Mouse (Mus musculus) ES-CJ7 (cell line): ENCODE measurements around the gene 9930111J21Rik2.
"Not testable (repeated sequence)": the region's sequence is repeated elsewhere in the genome, so short reads cannot be mapped to it uniquely, and the experiment has no call there.

Experiments used
- DNase-seq: peaks from one replicate; pipeline ENCODE4 v3.0.0; 2011; ENCODE audit warnings: low read depth, low spot score

Gene 9930111J21Rik2

DNA sequence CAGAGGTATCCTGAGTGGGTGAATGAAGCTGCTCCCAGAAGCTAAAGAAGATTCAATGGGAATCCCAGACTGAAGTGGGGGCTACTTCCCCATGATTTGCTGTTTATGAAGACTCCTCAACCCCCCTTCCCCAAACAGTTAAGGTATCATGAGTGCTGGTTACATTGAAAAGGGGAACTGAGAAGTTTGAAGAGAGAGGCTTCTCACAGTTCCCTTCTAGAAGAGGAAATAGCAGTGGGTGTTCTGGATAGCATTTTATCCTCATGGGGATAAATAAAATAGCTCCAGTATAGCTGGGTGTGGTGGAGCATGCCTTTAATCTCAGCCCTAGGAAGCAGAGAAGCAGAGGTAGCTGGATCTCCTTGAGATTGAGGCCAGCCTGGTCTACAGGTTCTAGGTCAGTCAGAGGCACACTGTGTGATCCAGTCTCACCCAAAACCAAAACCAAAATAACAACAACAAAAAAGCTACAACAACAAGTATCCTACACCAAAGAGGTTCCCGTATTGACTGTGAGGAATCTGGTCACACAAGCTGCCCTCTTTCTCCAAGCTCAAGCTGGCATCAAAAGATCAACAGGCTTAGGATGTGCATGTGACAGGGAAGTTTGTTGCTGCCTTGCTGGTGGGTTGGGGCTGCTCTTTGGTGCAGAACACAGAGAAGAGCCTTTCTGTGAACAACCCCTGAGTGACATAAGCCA lies 72.7 kb downstream of the 9930111J21Rik2 start, which contains the start of gene Olfr56:
Gene Olfr56 (plus strand): TSS at position 650 of the 700 bp plus-strand sequence.
- DNase-seq: not testable (repeated sequence)

DNA sequence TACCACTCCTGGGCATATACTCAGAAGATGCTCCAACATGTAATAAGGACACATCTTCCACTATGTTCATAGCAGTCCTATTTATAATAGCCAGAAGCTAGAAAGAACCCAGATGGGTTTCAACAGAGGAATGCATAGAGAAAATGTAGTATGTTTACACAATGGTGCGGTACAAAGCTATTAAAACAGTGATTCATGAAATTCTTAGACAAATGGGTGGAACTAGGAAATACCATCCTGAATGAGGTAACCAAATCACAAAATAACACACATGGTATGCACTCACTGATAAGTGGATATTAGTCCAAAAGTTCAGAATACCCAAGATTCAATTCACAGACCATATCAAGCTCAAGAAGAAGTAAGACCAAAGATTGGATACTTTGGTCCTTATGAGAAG lies 76.4 kb downstream of the 9930111J21Rik2 start:
- DNase-seq: not testable (repeated sequence)
